Mouse (Mus musculus) heart, embryonic 15.5 days (tissue): ENCODE data around the gene Scarb1. TPM values are rescaled to one million over a fixed set of nuclear protein-coding genes. Genes with fewer than 3 reads are reported as not detected.

ENCODE experiments used
- ATAC-seq: fragments of 200-750 bp; cut with Nextera tagmentation; replicated peaks from 2 replicates; pipeline ENCODE4 v1.8.0; 2017; ENCODE audit warnings: low read depth, moderate TSS enrichment; ENCODE audit not compliant: insufficient number of reproducible peaks, insufficient read depth, low FRiP score
- H3K27ac ChIP-seq: fragments of 300-500 bp; sonication (generic); 2 replicates; pipeline ENCODE4 v1.5.1; 2015; ENCODE audit warnings: mild to moderate bottlenecking, inconsistent platforms
- H3K27me3 ChIP-seq: fragments of 300-500 bp; sonication (generic); 2 replicates; pipeline ENCODE4 v1.6.1; 2015; ENCODE audit warnings: inconsistent platforms
- H3K36me3 ChIP-seq: fragments of 300-500 bp; sonication (generic); 2 replicates; pipeline ENCODE4 v1.6.1; 2015; ENCODE audit warnings: mild to moderate bottlenecking, inconsistent platforms
- H3K4me1 ChIP-seq: fragments of 300-500 bp; sonication (generic); replicated peaks from 2 replicates; pipeline ENCODE4 v1.6.1; 2015; ENCODE audit warnings: inconsistent platforms
- H3K4me2 ChIP-seq: fragments of 300-500 bp; sonication (generic); 2 replicates; pipeline ENCODE4 v1.6.1; 2015; ENCODE audit warnings: inconsistent platforms, mild to moderate bottlenecking, moderate library complexity
- H3K4me3 ChIP-seq: fragments of 300-500 bp; sonication (generic); 2 replicates; pipeline ENCODE4 v1.5.1; 2015; ENCODE audit warnings: mild to moderate bottlenecking, inconsistent platforms
- H3K9ac ChIP-seq: fragments of 300-500 bp; sonication (generic); 2 replicates; pipeline ENCODE4 v1.6.1; 2015; ENCODE audit warnings: mild to moderate bottlenecking, inconsistent platforms
- H3K9me3 ChIP-seq: fragments of 300-500 bp; sonication (generic); replicated peaks from 2 replicates; pipeline ENCODE4 v1.6.1; 2016; ENCODE audit warnings: inconsistent platforms
- WGBS: fragments of 180-500 bp; shearing (Covaris S2); methylation state at CpG from one replicate; pipeline ENCODE4 v1.1.7; 2015; ENCODE audit warnings: mixed read lengths; 5-methylcytosine and 5-hydroxymethylcytosine counted together
- polyA plus RNA-seq: library from polyadenylated mRNA; unstranded; fragments of >200 nt; fragmentation: Nextera tagmentation; extraction: Ambion mirVana; gene quantifications from 2 replicates; pipeline ENCODE4 v1.2.1, GENCODE M21; 2015

Gene Scarb1
- polyA plus RNA-seq, 1 experiment from 2014 or later = 54.8 TPM

- no peak overlapping the region for H3K9ac ChIP-seq
- no peaks in the 10 kb centered on the region for H3K36me3 ChIP-seq
- 92% methylated on average over 6 of the region's 6 CpGs for WGBS
- H3K9me3 ChIP-seq = no peaks in the 10 kb centered on the region; the same call in 1 of the 2 replicates
- no peak overlapping the region for H3K4me2 ChIP-seq
- no peak for ATAC-seq
- H3K4me3 ChIP-seq = no peak overlapping the region
- H3K27ac ChIP-seq = no peak overlapping the region
- H3K27me3 ChIP-seq = no peaks in the 10 kb centered on the region
- peaks cover 29% of the 10 kb centered on the region for H3K4me1 ChIP-seq
These were observed 3.4 kb upstream of the Scarb1 start for GRCm38 (mm10) chr5:125344296-125344695.

GRCm38 (mm10) chr5:125341459-125342090 is 681 bp upstream of the Scarb1 start:
- ATAC-seq = no peak
- Histone ChIP-seq H3K9me3 (no peaks in the 10 kb centered on the region; the same call in 1 of the 2 replicates), H3K4me1 (peaks cover 47% of the 10 kb centered on the region), H3K4me3 (peak overlapping the region; percentile 93), H3K4me2 (peak overlapping the region; percentile 90), H3K9ac (peak overlapping the region; percentile 88), H3K36me3 (no peaks in the 10 kb centered on the region), H3K27ac (peak overlapping the region; percentile 76), H3K27me3 (no peaks in the 10 kb centered on the region)
- 21% methylated on average over 14 of the region's 14 CpGs for WGBS

GRCm38 (mm10) chr5:125339851-125340531 is 903 bp downstream of the Scarb1 start:
- H3K36me3 ChIP-seq = no peaks in the 10 kb centered on the region
- H3K27ac ChIP-seq = peak overlapping the region; percentile 76
- H3K4me3 ChIP-seq = peak overlapping the region; percentile 93
- peak overlapping the region; percentile 90 for H3K4me2 ChIP-seq
- H3K27me3 ChIP-seq = no peaks in the 10 kb centered on the region
- WGBS = 5% methylated on average over 25 of the region's 25 CpGs
- no peak for ATAC-seq
- peaks cover 47% of the 10 kb centered on the region for H3K4me1 ChIP-seq
- H3K9me3 ChIP-seq = no peaks in the 10 kb centered on the region; the same call in 1 of the 2 replicates
- peak overlapping the region; percentile 88 for H3K9ac ChIP-seq

- ATAC-seq = 0 out of 2 replicates have a peak, but pooled peaks have one; percentile 4
These were observed 1.7 kb downstream of the Scarb1 start for GRCm38 (mm10) chr5:125339108-125339751.

GRCm38 (mm10) chr5:125337526-125337925 is 3.4 kb downstream of the Scarb1 start:
- Histone ChIP-seq H3K27ac (peak overlapping the region; percentile 44; the same call in 1 of the 2 replicates), H3K27me3 (no peaks in the 10 kb centered on the region), H3K9me3 (no peaks in the 10 kb centered on the region), H3K4me3 (no peak overlapping the region), H3K9ac (no peak overlapping the region), H3K4me1 (peaks cover 59% of the 10 kb centered on the region), H3K36me3 (no peaks in the 10 kb centered on the region), H3K4me2 (no peak overlapping the region)
- 68% methylated on average over 7 of the region's 7 CpGs for WGBS
- ATAC-seq = no peak

More at GRCm38 (mm10) chr5:125339108-125339751, 1.7 kb downstream of the Scarb1 start:
- H3K9ac ChIP-seq = peak overlapping the region; percentile 88; the same call in 1 of the 2 replicates
- no peaks in the 10 kb centered on the region for H3K27me3 ChIP-seq
- H3K4me3 ChIP-seq = peak overlapping the region; percentile 93
- no peaks in the 10 kb centered on the region for H3K36me3 ChIP-seq
- 12% methylated on average over 18 of the region's 18 CpGs for WGBS
- no peaks in the 10 kb centered on the region for H3K9me3 ChIP-seq
- peak overlapping the region; percentile 76 for H3K27ac ChIP-seq
- peak overlapping the region; percentile 90 for H3K4me2 ChIP-seq
- peaks cover 49% of the 10 kb centered on the region for H3K4me1 ChIP-seq

GRCm38 (mm10) chr5:125337012-125337411 is 3.9 kb downstream of the Scarb1 start:
- H3K4me2 ChIP-seq = no peak overlapping the region
- peak overlapping the region; percentile 44 for H3K27ac ChIP-seq
- no peak for ATAC-seq
- no peaks in the 10 kb centered on the region for H3K27me3 ChIP-seq
- no peaks in the 10 kb centered on the region for H3K36me3 ChIP-seq
- H3K4me3 ChIP-seq = no peak overlapping the region
- H3K9me3 ChIP-seq = no peaks in the 10 kb centered on the region
- WGBS = 23% methylated on average over 9 of the region's 9 CpGs
- H3K4me1 ChIP-seq = peaks cover 64% of the 10 kb centered on the region
- H3K9ac ChIP-seq = no peak overlapping the region

GRCm38 (mm10) chr5:125333009-125333408 is 7.9 kb downstream of the Scarb1 start:
- H3K27ac ChIP-seq = peak overlapping the region; percentile 75
- no peak overlapping the region for H3K4me3 ChIP-seq
- WGBS = 48% methylated on average over 6 of the region's 6 CpGs
- H3K36me3 ChIP-seq = no peaks in the 10 kb centered on the region
- no peak overlapping the region; the same call in 1 of the 2 replicates for H3K9ac ChIP-seq
- peak overlapping the region; percentile 16; the same call in 1 of the 2 replicates for H3K4me2 ChIP-seq
- ATAC-seq = no peak
- H3K27me3 ChIP-seq = no peaks in the 10 kb centered on the region
- no peaks in the 10 kb centered on the region for H3K9me3 ChIP-seq
- H3K4me1 ChIP-seq = peaks cover 51% of the 10 kb centered on the region

GRCm38 (mm10) chr5:125332333-125332732 is 8.6 kb downstream of the Scarb1 start:
- peak overlapping the region; percentile 75 for H3K27ac ChIP-seq
- 59% methylated on average over 4 of the region's 4 CpGs for WGBS
- ATAC-seq = no peak
- H3K4me3 ChIP-seq = no peak overlapping the region
- no peak overlapping the region for H3K4me2 ChIP-seq
- H3K4me1 ChIP-seq = peaks cover 50% of the 10 kb centered on the region
- no peaks in the 10 kb centered on the region for H3K27me3 ChIP-seq
- no peaks in the 10 kb centered on the region for H3K9me3 ChIP-seq
- H3K36me3 ChIP-seq = no peaks in the 10 kb centered on the region
- H3K9ac ChIP-seq = no peak overlapping the region

GRCm38 (mm10) chr5:125331811-125332210 is 9.1 kb downstream of the Scarb1 start:
- WGBS = 56% methylated on average over 3 of the region's 3 CpGs
- H3K9ac ChIP-seq = no peak overlapping the region
- no peak overlapping the region for H3K4me3 ChIP-seq
- H3K36me3 ChIP-seq = no peaks in the 10 kb centered on the region
- ATAC-seq = no peak
- no peaks in the 10 kb centered on the region for H3K9me3 ChIP-seq
- H3K4me2 ChIP-seq = no peak overlapping the region
- peaks cover 45% of the 10 kb centered on the region for H3K4me1 ChIP-seq
- no peaks in the 10 kb centered on the region for H3K27me3 ChIP-seq
- H3K27ac ChIP-seq = no peak overlapping the region

GRCm38 (mm10) chr5:125331094-125331493 is 9.8 kb downstream of the Scarb1 start:
- H3K27ac ChIP-seq = peak overlapping the region; percentile 55
- WGBS = 47% methylated on average over 3 of the region's 3 CpGs
- no peaks in the 10 kb centered on the region for H3K9me3 ChIP-seq
- no peak overlapping the region for H3K4me3 ChIP-seq
- H3K4me2 ChIP-seq = no peak overlapping the region
- no peak for ATAC-seq
- H3K4me1 ChIP-seq = peaks cover 48% of the 10 kb centered on the region
- H3K27me3 ChIP-seq = no peaks in the 10 kb centered on the region
- H3K36me3 ChIP-seq = no peaks in the 10 kb centered on the region
- H3K9ac ChIP-seq = no peak overlapping the region

- no peaks in the 10 kb centered on the region for H3K9me3 ChIP-seq
- ATAC-seq = no peak
- WGBS = 35% methylated on average over 8 of the region's 8 CpGs
- no peaks in the 10 kb centered on the region for H3K36me3 ChIP-seq
- H3K4me3 ChIP-seq = no peak overlapping the region
- peaks cover 53% of the 10 kb centered on the region for H3K4me1 ChIP-seq
- no peaks in the 10 kb centered on the region for H3K27me3 ChIP-seq
- H3K4me2 ChIP-seq = no peak overlapping the region
- H3K27ac ChIP-seq = peak overlapping the region; percentile 55
- H3K9ac ChIP-seq = no peak overlapping the region
These were observed 10.2 kb downstream of the Scarb1 start for GRCm38 (mm10) chr5:125330656-125331055.
